Mouse (Mus musculus) adrenal gland, postnatal 4 days (tissue): ENCODE results near the gene Bzw1. TPM values are rescaled to one million over a fixed set of nuclear protein-coding genes. Genes with fewer than 3 reads are reported as not detected.

Experiments used
- DNase-seq, 2 experiments: peaks; one replicate each; pipeline ENCODE4 v3.0.0; 2021 to 2022; ENCODE audit warnings: low spot score in 2 of 2, mixed read lengths in 2 of 2
- total RNA-seq, 2 experiments: library from RNA; stranded (reverse); gene quantifications; 2 replicates each; pipeline ENCODE4 v1.2.3; 2021

Gene Bzw1
- total RNA-seq, 2 experiments from 2014 or later, result 180 to 189 TPM

GRCm38 (mm10) chr1:58454316-58454715 is 61.6 kb downstream of the Bzw1 start:
- DNase-seq, result no peak

Other genes starting within 250 kb of the Bzw1 start
- under 1 TPM; 0.06 to 0.25 TPM for gene Aox4, start 182.5 kb upstream of the Bzw1 start, total RNA-seq
- gene Aox2, start 114.6 kb upstream of the Bzw1 start, total RNA-seq, result under 1 TPM; 0.11 TPM
- 100 to 1,000 TPM; 195 to 199 TPM for gene Clk1, start 31.2 kb downstream of the Bzw1 start, total RNA-seq
- gene Nif3l1, start 52.3 kb downstream of the Bzw1 start, total RNA-seq, result 10 to 100 TPM; 19.0 to 21.2 TPM
- gene Ppil3, start 52.6 kb downstream of the Bzw1 start, total RNA-seq, result 10 to 100 TPM; 35.1 to 37.5 TPM
- gene Orc2, start 112.2 kb downstream of the Bzw1 start, total RNA-seq, result 10 to 100 TPM; 27.4 to 29.4 TPM
- gene Fam126b, start 193.4 kb downstream of the Bzw1 start, total RNA-seq, result 10 to 100 TPM; 24.3 to 27.7 TPM
- 100 to 1,000 TPM; 101 to 118 TPM for gene Ndufb3, start 193.5 kb downstream of the Bzw1 start, total RNA-seq